17 mouse cellular contexts compared by ENCODE assay signal in genomic region chr13:53248080-53248479, GRCm38 (mm10). TPM values are rescaled to one million over a fixed set of nuclear protein-coding genes. Genes with fewer than 3 reads are reported as not detected.
A peak's percentile ranks its signal among the peaks of the same experiment; 100 is the strongest.
DNase-seq lines count a peak whose midpoint lies in the region; ATAC-seq and TF ChIP-seq lines count a peak whose summit lies in the region.
"Had no signal": no experiment of that assay in that cellular context is flagged by ENCODE, and none has a peak within 500 bp of the region (broad histone marks: within the 10 kb centered on the region; RNA-seq: fewer than 3 reads in every experiment).

No protein-coding gene starts in this region.

- no peaks in the 10 kb centered on the region for H3K9me3 ChIP-seq in heart, embryonic 10.5 days
- H3K9me3 ChIP-seq in kidney, embryonic 16.5 days (ENCODE audit: low read length) = no peaks in the 10 kb centered on the region
- no peaks in the 10 kb centered on the region for H3K9me3 ChIP-seq in stomach, postnatal 0 days (ENCODE audit: control insufficient read depth, low read length)
- H3K9me3 ChIP-seq in midbrain, embryonic 14.5 days (ENCODE audit: control insufficient read depth, low read length) = no peaks in the 10 kb centered on the region
- H3K9me3 ChIP-seq: hindbrain, embryonic 12.5 days; midbrain, embryonic 12.5 days had no signal

- DNase-seq in heart, embryonic 10.5 days (ENCODE audit: low spot score) = no peak
- DNase-seq in heart, postnatal 36 days = no peak
- peak; percentile 34 for DNase-seq in kidney, adult 2 months
- no peak for DNase-seq in testis, postnatal 14 days (ENCODE audit: low spot score)
- DNase-seq in stomach, postnatal 0 days (ENCODE audit: low spot score) = no peak
- DNase-seq in midbrain, embryonic 14.5 days = no peak
- DNase-seq: gastrocnemius, postnatal 14 days; layer of hippocampus, postnatal 36 days; thymus, adult 18-20 months had no signal

- no peak for ATAC-seq in kidney, embryonic 16.5 days (ENCODE audit: low FRiP score, low TSS enrichment)
- ATAC-seq in stomach, postnatal 0 days (ENCODE audit: low FRiP score, low TSS enrichment) = no peak
- ATAC-seq in midbrain, embryonic 14.5 days (ENCODE audit: low FRiP score, low TSS enrichment) = no peak

- no peaks in the 10 kb centered on the region for H3K36me3 ChIP-seq in heart, embryonic 10.5 days
- H3K36me3 ChIP-seq in kidney, adult 2 months (ENCODE audit: control insufficient read depth, insufficient read depth, low read length) = no peaks in the 10 kb centered on the region
- no peaks in the 10 kb centered on the region for H3K36me3 ChIP-seq in kidney, embryonic 16.5 days (ENCODE audit: insufficient read depth, low read length)
- H3K36me3 ChIP-seq in testis, adult 2 months (ENCODE audit: control insufficient read depth, insufficient read depth, low read length) = no peaks in the 10 kb centered on the region
- H3K36me3 ChIP-seq in stomach, postnatal 0 days (ENCODE audit: control insufficient read depth, insufficient read depth, low read length) = no peaks in the 10 kb centered on the region
- H3K36me3 ChIP-seq in midbrain, embryonic 14.5 days (ENCODE audit: control insufficient read depth, insufficient read depth, low read length) = no peaks in the 10 kb centered on the region
- H3K36me3 ChIP-seq: forebrain, embryonic 10.5 days; hindbrain, embryonic 12.5 days; midbrain, embryonic 12.5 days had no signal

- 42% methylated on average over 6 of the region's 6 CpGs for WGBS in heart, embryonic 10.5 days
- 56% methylated on average over 6 of the region's 6 CpGs for WGBS in kidney, adult 2 months
- WGBS in kidney, embryonic 16.5 days = 50% methylated on average over 6 of the region's 6 CpGs
- 49% methylated on average over 6 of the region's 6 CpGs for WGBS in stomach, postnatal 0 days
- 61% methylated on average over 6 of the region's 6 CpGs for WGBS in midbrain, embryonic 14.5 days

- H3K9ac ChIP-seq in kidney, embryonic 16.5 days (replicated peaks; ENCODE audit: low read length) = no peak overlapping the region
- H3K9ac ChIP-seq in stomach, postnatal 0 days (ENCODE audit: low read length) = no peak overlapping the region
- no peak overlapping the region for H3K9ac ChIP-seq in midbrain, embryonic 14.5 days (replicated peaks; ENCODE audit: low read length)
- H3K9ac ChIP-seq: hindbrain, embryonic 12.5 days; liver, embryonic 14.5 days; midbrain, embryonic 12.5 days had no signal

- no peaks in the 10 kb centered on the region for H3K27me3 ChIP-seq in heart, embryonic 10.5 days (ENCODE audit: insufficient read depth, poor library complexity, severe bottlenecking)
- no peaks in the 10 kb centered on the region for H3K27me3 ChIP-seq in kidney, adult 2 months (replicated peaks; ENCODE audit: control insufficient read depth, insufficient read depth, low read length)
- no peaks in the 10 kb centered on the region for H3K27me3 ChIP-seq in kidney, embryonic 16.5 days (ENCODE audit: insufficient read depth, low read length)
- no peaks in the 10 kb centered on the region for H3K27me3 ChIP-seq in testis, adult 2 months (ENCODE audit: control insufficient read depth, insufficient read depth, low read length)
- H3K27me3 ChIP-seq in stomach, postnatal 0 days (ENCODE audit: control insufficient read depth, insufficient read depth, low read length) = no peaks in the 10 kb centered on the region
- no peaks in the 10 kb centered on the region for H3K27me3 ChIP-seq in midbrain, embryonic 14.5 days (ENCODE audit: control insufficient read depth, insufficient read depth, low read length)
- H3K27me3 ChIP-seq: hindbrain, embryonic 12.5 days; midbrain, embryonic 12.5 days had no signal

- TF ChIP-seq CTCF in kidney, adult 2 months (conservative IDR thresholded peaks at IDR 0.05; ENCODE audit: insufficient read depth, insufficient read length, low read depth, low read length) = no peak
- TF ChIP-seq CTCF in testis, adult 2 months (IDR thresholded peaks at IDR 0.05; ENCODE audit: control insufficient read depth, insufficient read depth, insufficient replicate concordance, low read depth, low read length) = no peak
- no peak for TF ChIP-seq CTCF in stomach, postnatal 0 days (IDR thresholded peaks at IDR 0.05; ENCODE audit: low read depth)

- H3K27ac ChIP-seq in heart, embryonic 10.5 days = peak overlapping the region; percentile 74
- H3K27ac ChIP-seq in kidney, adult 2 months (ENCODE audit: insufficient read depth, low read depth, low read length) = no peak overlapping the region
- H3K27ac ChIP-seq in kidney, embryonic 16.5 days (ENCODE audit: low read length) = no peak overlapping the region
- H3K27ac ChIP-seq in testis, adult 2 months (ENCODE audit: control insufficient read depth, insufficient read depth, low read depth, low read length) = no peak overlapping the region
- H3K27ac ChIP-seq in stomach, postnatal 0 days (replicated peaks) = 0 out of 2 replicates have a peak overlapping the region, but pooled peaks have one; percentile 13
- H3K27ac ChIP-seq in midbrain, embryonic 14.5 days (replicated peaks; ENCODE audit: low read depth, low read length) = no peak overlapping the region
- H3K27ac ChIP-seq: hindbrain, embryonic 12.5 days; liver, embryonic 14.5 days; macrophage; midbrain, embryonic 12.5 days had no signal

- TF ChIP-seq EP300 in stomach, postnatal 0 days (optimal IDR thresholded peaks at IDR 0.05) = no peak

- peaks cover 75% of the 10 kb centered on the region for H3K4me1 ChIP-seq in heart, embryonic 10.5 days
- no peaks in the 10 kb centered on the region for H3K4me1 ChIP-seq in kidney, adult 2 months (ENCODE audit: control insufficient read depth, insufficient read depth, low read length)
- H3K4me1 ChIP-seq in kidney, embryonic 16.5 days (ENCODE audit: insufficient read depth, low read length) = peaks cover 49% of the 10 kb centered on the region
- no peaks in the 10 kb centered on the region for H3K4me1 ChIP-seq in testis, adult 2 months (ENCODE audit: control insufficient read depth, insufficient read depth, low read length)
- H3K4me1 ChIP-seq in stomach, postnatal 0 days (replicated peaks; ENCODE audit: control insufficient read depth, insufficient read depth) = no peaks in the 10 kb centered on the region
- H3K4me1 ChIP-seq in midbrain, embryonic 14.5 days (ENCODE audit: control insufficient read depth, insufficient read depth, low read length) = no peaks in the 10 kb centered on the region

- no peak for TF ChIP-seq POLR2A in kidney, adult 2 months (IDR thresholded peaks at IDR 0.05; ENCODE audit: low read depth, low read length)
- no peak for TF ChIP-seq POLR2A in testis, adult 2 months (IDR thresholded peaks at IDR 0.05; ENCODE audit: control insufficient read depth, low read depth, low read length)

- intact Hi-C loops in heart, postnatal 36 days (cut with DNase I) = no loop called here

- H3K4me3 ChIP-seq in heart, embryonic 10.5 days = no peak overlapping the region
- no peak overlapping the region for H3K4me3 ChIP-seq in kidney, adult 2 months (ENCODE audit: insufficient read depth, low read depth, low read length)
- no peak overlapping the region for H3K4me3 ChIP-seq in kidney, embryonic 16.5 days (ENCODE audit: low read length)
- peak overlapping the region; percentile 36 for H3K4me3 ChIP-seq in testis, adult 2 months (ENCODE audit: control insufficient read depth, low read depth, low read length)
- H3K4me3 ChIP-seq in stomach, postnatal 0 days (ENCODE audit: low read depth, low read length) = no peak overlapping the region
- H3K4me3 ChIP-seq in midbrain, embryonic 14.5 days (replicated peaks; ENCODE audit: low read depth, low read length) = no peak overlapping the region
- H3K4me3 ChIP-seq: forebrain, embryonic 10.5 days; hindbrain, embryonic 12.5 days; midbrain, embryonic 12.5 days; myocyte had no signal

- H3K4me2 ChIP-seq in kidney, embryonic 16.5 days (replicated peaks; ENCODE audit: low read depth, low read length) = no peak overlapping the region
- no peak overlapping the region for H3K4me2 ChIP-seq in stomach, postnatal 0 days (replicated peaks; ENCODE audit: low read depth)
- H3K4me2 ChIP-seq in midbrain, embryonic 14.5 days (ENCODE audit: low read length) = no peak overlapping the region
- H3K4me2 ChIP-seq: hindbrain, embryonic 12.5 days; midbrain, embryonic 12.5 days had no signal

RNA-seq across cellular contexts. Expression of gene Ror2, which starts 37.8 kb away (rescaled TPM):
- 25.8 and 27.8 TPM in 2 replicates for polyA plus RNA-seq in heart, embryonic 10.5 days (2016; fragmentation: Nextera tagmentation; extraction: Ambion mirVana)
- total RNA-seq in heart, postnatal 36 days (2021) = 1 to 10 TPM; 1.3 to 1.9 TPM
- polyA plus RNA-seq in kidney, adult 2 months (2012; rRNA removed) = 3.7 and 6.0 TPM in 2 replicates
- polyA plus RNA-seq in kidney, embryonic 16.5 days (2015; fragmentation: Nextera tagmentation; extraction: Ambion mirVana) = 9.9 and 10.4 TPM in 2 replicates
- 2.0 and 2.6 TPM in 2 replicates for polyA plus RNA-seq in testis, adult 2 months (2012; rRNA removed)
- polyA plus RNA-seq in stomach, postnatal 0 days (2015; fragmentation: Nextera tagmentation; extraction: Ambion mirVana) = 5.7 and 6.9 TPM in 2 replicates
- 0.82 and 3.2 TPM in 2 replicates for polyA plus RNA-seq in midbrain, embryonic 14.5 days (2014; fragmentation: Nextera tagmentation; extraction: Ambion mirVana)
- polyA plus RNA-seq: macrophage had no signal

Comparison
In these comparisons a context has a peak if more than half of its experiments do, and no peak if none do; other contexts are left out.
1. H3K27ac ChIP-seq: peak in heart, embryonic 10.5 days (single experiment) and stomach, postnatal 0 days (single experiment); none in kidney, adult 2 months (single experiment), kidney, embryonic 16.5 days (single experiment), testis, adult 2 months (single experiment) and midbrain, embryonic 14.5 days (single experiment).